Mouse (Mus musculus): ENCODE data around the gene Tmem131.

DNA sequence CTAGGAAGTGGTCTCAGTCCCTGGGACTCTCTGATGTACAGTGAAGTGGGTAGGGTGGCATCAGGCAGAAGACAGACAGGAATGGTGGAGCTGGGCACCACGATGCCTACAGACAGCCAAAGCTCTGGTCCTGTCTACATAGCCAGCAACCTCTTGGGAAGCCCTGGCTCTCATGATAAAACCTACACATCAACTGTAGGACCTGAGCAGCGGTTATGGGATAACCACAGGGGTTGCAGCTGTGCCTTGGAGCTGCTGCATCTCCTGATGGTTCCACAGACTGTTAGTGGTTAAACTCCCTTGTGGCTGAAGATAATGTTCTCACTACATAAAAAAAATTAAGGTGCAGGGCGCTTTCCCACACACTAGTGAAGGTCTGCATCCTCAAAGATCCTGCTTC lies 107.9 kb downstream of the Tmem131 start:
- TF ChIP-seq EP300 (IDR thresholded peaks at IDR 0.05; ENCODE audit: low read depth) (peak; percentile 85), CTCF (IDR thresholded peaks at IDR 0.05; ENCODE audit: low read depth) (no peak)
